Mouse (Mus musculus) lung, postnatal 36 days (tissue): ENCODE data around the gene Olfr310.

Experiments used
- DNase-seq: peaks from one replicate; pipeline ENCODE4 v3.0.0; 2022; ENCODE audit warnings: mixed read lengths

Gene Olfr310

GRCm38 (mm10) chr7:86277072-86277471 lies at the start of gene Olfr310:
Olfr310 (minus strand) TSS chr7:86277172.
- DNase-seq: no peak

GRCm38 (mm10) chr7:86325530-86325929 lies 48.6 kb upstream of the Olfr310 start, which contains the start of gene Olfr308:
Olfr308 (minus strand) TSS chr7:86325630.
- no peak for DNase-seq

GRCm38 (mm10) chr7:86321323-86321722 lies 44.4 kb upstream of the Olfr310 start:
- no peak for DNase-seq

DNA sequence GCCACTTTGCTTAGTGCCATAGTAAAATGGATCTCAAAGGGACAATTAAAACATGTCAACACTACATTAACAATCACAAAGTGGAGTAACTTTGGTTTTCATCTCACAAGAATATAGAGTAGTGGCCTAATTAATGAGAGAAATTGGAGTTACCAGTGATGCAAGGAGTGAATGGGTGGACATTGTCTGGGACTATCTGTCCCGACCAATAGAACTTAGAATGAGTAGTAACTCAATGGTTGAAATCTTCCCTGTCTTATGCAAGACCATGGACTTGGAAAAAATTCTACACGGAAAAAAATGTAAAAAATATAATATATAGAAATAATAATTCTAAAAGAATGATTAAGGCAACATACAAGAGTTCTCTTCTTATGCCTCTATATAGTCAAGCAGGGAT lies 36.6 kb upstream of the Olfr310 start, which contains the start of gene Olfr309:
Gene Olfr309, minus strand, starts transcription at position 101 of the 400 bp plus-strand sequence.
- no peak for DNase-seq

DNA sequence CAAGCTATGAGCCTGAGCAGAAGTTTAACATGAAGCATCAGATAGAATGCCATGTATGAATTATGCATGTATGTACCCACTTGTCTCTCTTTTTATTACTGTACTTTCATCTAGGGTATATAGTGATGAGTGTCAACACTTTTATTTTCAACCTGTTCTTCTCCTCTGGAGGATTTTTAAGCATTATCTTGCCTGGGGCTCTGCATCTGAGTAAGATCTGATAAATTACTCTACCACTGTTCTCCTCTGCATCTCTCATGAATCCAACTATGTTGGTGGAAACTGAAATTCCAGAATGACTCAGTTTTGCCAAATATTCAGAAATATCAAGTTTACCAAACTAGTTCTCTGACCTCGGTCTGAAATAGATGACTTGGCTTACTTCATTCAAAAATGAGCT lies 30.8 kb downstream of the Olfr310 start, which contains the start of gene Vmn2r76:
Gene Vmn2r76, minus strand, starts transcription at position 101 of the 400 bp plus-strand sequence.
- no peak for DNase-seq
